Mouse (Mus musculus) liver, postnatal 0 days (tissue): ENCODE data around the gene Dtx3. TPM values are rescaled to one million over a fixed set of nuclear protein-coding genes. Genes with fewer than 3 reads are reported as not detected.
A peak's percentile ranks its signal among the peaks of the same experiment; 100 is the strongest.

Experiments
- ATAC-seq: fragments of 200-750 bp; cut with Nextera tagmentation; 2 replicates; pipeline ENCODE4 v1.8.0; 2017; ENCODE audit warnings: mild to moderate bottlenecking, moderate library complexity
- DNase-seq: peaks from one replicate; pipeline ENCODE4 v3.0.0-alpha.2; 2016
- H3K27ac ChIP-seq: fragments of 300-500 bp; sonication (generic); 2 replicates; pipeline ENCODE4 v1.5.1; 2014; ENCODE audit warnings: antibody characterized with exemption, moderate library complexity, mild to moderate bottlenecking, low read depth
- H3K27me3 ChIP-seq: fragments of 300-500 bp; sonication (generic); 2 replicates; pipeline ENCODE4 v1.6.1; 2014; ENCODE audit warnings: low read length, control low read depth, mixed read lengths; ENCODE audit not compliant: insufficient read depth
- H3K36me3 ChIP-seq: fragments of 300-500 bp; sonication (generic); replicated peaks from 2 replicates; pipeline ENCODE4 v1.6.1; 2014; ENCODE audit warnings: mild to moderate bottlenecking, control low read depth, low read length, moderate library complexity, mixed read lengths; ENCODE audit not compliant: insufficient read depth
- H3K4me1 ChIP-seq: fragments of 300-500 bp; sonication (generic); 2 replicates; pipeline ENCODE4 v1.6.1; 2014; ENCODE audit warnings: antibody characterized with exemption, mild to moderate bottlenecking, control low read depth; ENCODE audit not compliant: insufficient read depth
- H3K4me2 ChIP-seq: fragments of 300-500 bp; sonication (generic); 2 replicates; pipeline ENCODE4 v1.6.1; 2014; ENCODE audit warnings: low read depth, mild to moderate bottlenecking, low read length, moderate library complexity, mixed read lengths
- H3K4me3 ChIP-seq: fragments of 300-500 bp; sonication (generic); 2 replicates; pipeline ENCODE4 v1.5.1; 2014; ENCODE audit warnings: low read depth, low read length
- H3K9ac ChIP-seq: fragments of 300-500 bp; sonication (generic); replicated peaks from 2 replicates; pipeline ENCODE4 v1.6.1; 2014; ENCODE audit warnings: mild to moderate bottlenecking, moderate library complexity
- H3K9me3 ChIP-seq: fragments of 300-500 bp; sonication (generic); 2 replicates; pipeline ENCODE4 v1.6.1; 2016; ENCODE audit warnings: mild to moderate bottlenecking, control low read depth, low read length, mixed read lengths
- CTCF ChIP-seq: sonication (generic); IDR thresholded peaks from 2 replicates; pipeline ENCODE4 v1.5.1; 2016; ENCODE audit warnings: antibody characterized with exemption, low read depth
- EP300 ChIP-seq: IDR thresholded peaks from 2 replicates; pipeline ENCODE4 v1.6.1; 2016; ENCODE audit warnings: antibody characterized with exemption, low read depth, mild to moderate bottlenecking
- WGBS: fragments of 180-500 bp; shearing (Covaris S2); extraction: QIAGEN DNeasy Blood & Tissue Kit; methylation state at CpG from one replicate; pipeline ENCODE4 v1.1.7; 2014; ENCODE audit not compliant: insufficient replicate concordance; 5-methylcytosine and 5-hydroxymethylcytosine counted together
- polyA plus RNA-seq: library from polyadenylated mRNA; unstranded; fragments of >200 nt; fragmentation: Nextera tagmentation; extraction: Ambion mirVana; gene quantifications from 2 replicates; pipeline ENCODE4 v1.2.1, GENCODE M21; 2015

The Dtx3 gene
- polyA plus RNA-seq, 1 experiment from 2014 or later = 8.9 TPM

- H3K4me1 ChIP-seq = peaks cover 27% of the 10 kb centered on the region
- no peak overlapping the region for H3K4me3 ChIP-seq
- no peaks in the 10 kb centered on the region for H3K27me3 ChIP-seq
- H3K27ac ChIP-seq = no peak overlapping the region
- ATAC-seq (no peak), DNase-seq (no peak)
- no peak overlapping the region for H3K4me2 ChIP-seq
- H3K36me3 ChIP-seq = peaks cover 51% of the 10 kb centered on the region
- no peak overlapping the region for H3K9ac ChIP-seq
- 90% methylated on average over 11 of the region's 11 CpGs for WGBS
- no peaks in the 10 kb centered on the region for H3K9me3 ChIP-seq
- TF ChIP-seq EP300 = no peak
- no peak for TF ChIP-seq CTCF
These were observed 3.9 kb upstream of the Dtx3 start for GRCm38 (mm10) chr10:127199474-127199873.

DNA sequence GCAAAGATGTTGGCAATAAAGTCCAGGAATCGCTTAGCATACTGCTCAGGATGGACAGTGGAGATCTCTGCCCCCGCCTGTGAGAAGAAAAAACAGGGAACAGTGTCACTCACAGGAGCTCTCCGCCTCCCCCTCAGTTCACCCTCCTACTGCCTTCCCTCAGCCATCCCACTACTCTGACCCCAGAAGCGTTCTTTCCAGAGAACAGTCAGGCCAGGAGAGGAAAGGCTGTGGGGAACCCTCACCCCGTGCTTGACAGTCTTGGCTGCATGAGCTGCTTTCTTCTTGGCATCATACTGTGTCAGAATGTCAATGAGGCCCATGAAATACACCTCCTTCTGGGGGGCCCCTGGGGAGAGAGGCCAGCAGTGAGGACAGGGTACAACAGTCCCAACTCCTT is 3.5 kb upstream of the Dtx3 start:
- H3K9ac ChIP-seq = no peak overlapping the region
- H3K27me3 ChIP-seq = no peaks in the 10 kb centered on the region
- no peaks in the 10 kb centered on the region for H3K9me3 ChIP-seq
- H3K27ac ChIP-seq = no peak overlapping the region
- H3K4me1 ChIP-seq = peaks cover 30% of the 10 kb centered on the region
- DNase-seq (no peak), ATAC-seq (no peak)
- peaks cover 50% of the 10 kb centered on the region for H3K36me3 ChIP-seq
- no peak for TF ChIP-seq CTCF
- TF ChIP-seq EP300 = no peak
- H3K4me2 ChIP-seq = no peak overlapping the region
- 82% methylated on average over 5 of the region's 5 CpGs for WGBS
- H3K4me3 ChIP-seq = no peak overlapping the region

GRCm38 (mm10) chr10:127198492-127198891 is 3.0 kb upstream of the Dtx3 start:
- Histone ChIP-seq H3K9ac (no peak overlapping the region), H3K27ac (0 out of 2 replicates have a peak overlapping the region, but pooled peaks have one; percentile 11), H3K4me3 (no peak overlapping the region), H3K36me3 (peaks cover 45% of the 10 kb centered on the region), H3K9me3 (no peaks in the 10 kb centered on the region), H3K4me1 (peaks cover 24% of the 10 kb centered on the region), H3K4me2 (no peak overlapping the region), H3K27me3 (no peaks in the 10 kb centered on the region)
- TF ChIP-seq CTCF (no peak), EP300 (no peak)
- no peak for DNase-seq
- ATAC-seq = no peak
- 58% methylated on average over 2 of the region's 2 CpGs for WGBS

GRCm38 (mm10) chr10:127197505-127198110 is 2.1 kb upstream of the Dtx3 start:
- H3K4me2 ChIP-seq = no peak overlapping the region
- H3K9ac ChIP-seq = no peak overlapping the region
- ATAC-seq (no peak), DNase-seq (peak; percentile 12)
- H3K27ac ChIP-seq = no peak overlapping the region
- no peaks in the 10 kb centered on the region for H3K27me3 ChIP-seq
- peaks cover 38% of the 10 kb centered on the region for H3K36me3 ChIP-seq
- H3K4me1 ChIP-seq = peaks cover 19% of the 10 kb centered on the region
- 87% methylated on average over 11 of the region's 11 CpGs for WGBS
- TF ChIP-seq CTCF (no peak), EP300 (no peak)
- no peak overlapping the region for H3K4me3 ChIP-seq
- H3K9me3 ChIP-seq = no peaks in the 10 kb centered on the region

DNA sequence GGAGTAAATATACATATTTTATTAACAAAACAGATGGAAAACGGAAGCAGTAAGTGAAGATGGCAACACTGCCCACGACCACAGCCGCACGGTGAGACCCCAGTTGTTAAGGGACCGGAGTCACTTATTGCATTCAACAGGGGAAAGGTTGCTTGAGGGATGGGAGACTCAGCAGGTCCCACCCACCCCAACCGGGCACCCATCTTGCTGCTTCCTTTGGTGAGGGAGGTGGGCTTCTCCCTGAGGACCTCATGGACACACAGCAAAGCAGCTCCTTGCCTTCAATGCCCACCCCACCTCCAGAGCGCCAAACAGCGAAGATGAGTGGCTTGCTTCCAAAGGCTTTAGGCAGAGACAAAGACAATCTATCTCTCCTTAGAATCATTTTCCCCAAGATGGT is 1.6 kb upstream of the Dtx3 start:
- Histone ChIP-seq H3K4me2 (no peak overlapping the region), H3K27ac (no peak overlapping the region), H3K4me3 (no peak overlapping the region), H3K4me1 (peaks cover 19% of the 10 kb centered on the region), H3K36me3 (peaks cover 35% of the 10 kb centered on the region), H3K9me3 (no peaks in the 10 kb centered on the region), H3K27me3 (no peaks in the 10 kb centered on the region), H3K9ac (no peak overlapping the region)
- DNase-seq (no peak), ATAC-seq (no peak)
- WGBS = 89% methylated on average over 8 of the region's 8 CpGs
- TF ChIP-seq CTCF = no peak

GRCm38 (mm10) chr10:127196392-127196791 is 864 bp upstream of the Dtx3 start:
- H3K36me3 ChIP-seq = peaks cover 33% of the 10 kb centered on the region
- H3K27ac ChIP-seq = peak overlapping the region; percentile 89
- H3K27me3 ChIP-seq = no peaks in the 10 kb centered on the region
- H3K4me1 ChIP-seq = peaks cover 19% of the 10 kb centered on the region
- H3K9ac ChIP-seq = peak overlapping the region; percentile 95; the same call in 1 of the 2 replicates
- WGBS = 50% methylated on average over 5 of the region's 5 CpGs
- no peak overlapping the region for H3K4me3 ChIP-seq
- TF ChIP-seq CTCF (no peak), EP300 (no peak)
- peak overlapping the region; percentile 99 for H3K4me2 ChIP-seq
- DNase-seq (no peak), ATAC-seq (no peak)
- H3K9me3 ChIP-seq = no peaks in the 10 kb centered on the region
